Mouse (Mus musculus): ENCODE measurements at regions not wholly inside any gene's neighbourhood (a gene's known extent, or its start where the extent isn't known, plus 50 kb on each side); places are given as distances from the start of the nearest gene placed in this dataset.

DNA sequence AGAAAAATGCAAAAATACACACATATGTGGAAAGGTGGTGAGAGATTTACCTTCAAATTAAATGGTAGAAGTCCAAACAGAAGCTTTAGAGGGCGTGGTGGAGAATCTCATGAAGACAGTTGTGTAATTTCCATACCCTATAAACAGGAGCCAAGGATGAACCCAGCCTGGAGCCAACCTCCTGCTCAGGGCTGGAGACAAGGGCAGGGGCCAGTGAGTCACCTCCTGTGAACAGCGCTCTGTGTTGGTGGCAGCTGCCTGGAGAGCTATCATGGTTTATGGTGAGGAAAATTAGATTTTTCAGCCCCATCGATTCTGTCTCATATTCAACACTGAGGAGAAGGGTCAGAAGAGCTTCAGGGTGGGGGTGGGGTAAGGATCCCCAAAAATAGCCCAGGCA, 261.1 kb downstream of the Agtpbp1 start:
- TF ChIP-seq CTCF (conservative IDR thresholded peaks at IDR 0.05; ENCODE audit: insufficient read depth, insufficient read length, low read depth, low read length) (no peak), POLR2A (IDR thresholded peaks at IDR 0.05; ENCODE audit: low read depth, low read length) (no peak)

All from kidney, adult 2 months (tissue).